Mouse (Mus musculus) embryonic stem cell, embryonic (primary cell): ENCODE measurements at regions not wholly inside any gene's neighbourhood (a gene's known extent, or its start where the extent isn't known, plus 50 kb on each side); places are given as distances from the start of the nearest gene placed in this dataset.

Experiments used
- CTCF ChIA-PET, 4 experiments: fragments of 300-600 bp in 2 of 4; fragments of 350-600 bp in 2 of 4; sonication (Branson Sonifier 250); formaldehyde crosslinking; loops; one replicate each; lab custom pipeline; 2022; ENCODE audit warnings: inconsistent platforms in 2 of 4; lab: Charles Lee
- POLR2A ChIA-PET, 4 experiments: fragments of 300-600 bp in 2 of 4; fragments of 350-600 bp in 2 of 4; sonication (Branson Sonifier 250); formaldehyde crosslinking; loops; one replicate each; lab custom pipeline; 2022; ENCODE audit warnings: antibody characterized with exemption in 4 of 4, inconsistent platforms in 1 of 4; lab: Charles Lee

DNA sequence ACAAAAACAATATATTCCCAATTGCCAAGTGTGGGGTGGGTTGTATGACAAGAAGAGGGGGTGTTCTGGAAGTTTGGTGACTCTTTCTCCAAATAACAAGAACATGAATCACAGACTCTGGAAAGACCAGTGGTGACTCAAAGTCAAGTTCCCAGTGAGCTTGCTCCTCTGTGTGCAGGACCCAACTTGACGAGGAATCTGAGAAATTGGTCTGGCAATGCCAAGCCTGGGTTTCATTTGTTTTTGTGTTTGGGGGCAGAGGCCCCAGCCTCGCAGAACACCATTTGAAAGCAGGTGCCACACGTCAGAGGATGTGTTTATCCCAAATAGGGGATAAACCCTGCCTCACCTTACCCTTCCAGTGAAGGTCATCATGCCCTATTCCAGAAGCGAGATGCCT, 163.1 kb upstream of the Shh start:
- ChIA-PET POLR2A (no interaction called here), CTCF (no interaction called here)

- POLR2A ChIA-PET = interaction anchor here in 1 of 4 experiments (1.2 kb wide), 1 partner anchor 15 kb away, joined by 4 read pairs; no protein-coding TSS in a partner anchor
These were observed 144.8 kb upstream of the Shh start for GRCm38 (mm10) chr5:28611885-28612284.

GRCm38 (mm10) chr5:28596537-28597314, 129.7 kb upstream of the Shh start:
- ChIA-PET CTCF (interaction anchor here in 2 of 4 experiments (1.1 to 1.7 kb wide), 3 partner anchors 10 to 32 kb away, joined by 3 to 6 read pairs (median 4); no protein-coding TSS in a partner anchor), POLR2A (interaction anchor here (0.6 to 3.0 kb wide), 13 partner anchors 10 to 888 kb away, joined by 3 to 15 read pairs (median 4); partner anchors contain the start of gene Shh (in 1 of the 4))

More at GRCm38 (mm10) chr5:28611885-28612284, 144.8 kb upstream of the Shh start:
- CTCF ChIA-PET = no interaction called here

GRCm38 (mm10) chr5:28571347-28571998, 104.4 kb upstream of the Shh start:
- CTCF ChIA-PET = no interaction called here
- POLR2A ChIA-PET = no interaction called here

- CTCF ChIA-PET = no interaction called here
- POLR2A ChIA-PET = interaction anchor here in 1 of 4 experiments (0.8 to 1.3 kb wide), 4 partner anchors 15 to 46 kb away, joined by 3 to 6 read pairs (median 4); no protein-coding TSS in a partner anchor
These were observed 101.4 kb upstream of the Shh start for GRCm38 (mm10) chr5:28568417-28568816.

DNA sequence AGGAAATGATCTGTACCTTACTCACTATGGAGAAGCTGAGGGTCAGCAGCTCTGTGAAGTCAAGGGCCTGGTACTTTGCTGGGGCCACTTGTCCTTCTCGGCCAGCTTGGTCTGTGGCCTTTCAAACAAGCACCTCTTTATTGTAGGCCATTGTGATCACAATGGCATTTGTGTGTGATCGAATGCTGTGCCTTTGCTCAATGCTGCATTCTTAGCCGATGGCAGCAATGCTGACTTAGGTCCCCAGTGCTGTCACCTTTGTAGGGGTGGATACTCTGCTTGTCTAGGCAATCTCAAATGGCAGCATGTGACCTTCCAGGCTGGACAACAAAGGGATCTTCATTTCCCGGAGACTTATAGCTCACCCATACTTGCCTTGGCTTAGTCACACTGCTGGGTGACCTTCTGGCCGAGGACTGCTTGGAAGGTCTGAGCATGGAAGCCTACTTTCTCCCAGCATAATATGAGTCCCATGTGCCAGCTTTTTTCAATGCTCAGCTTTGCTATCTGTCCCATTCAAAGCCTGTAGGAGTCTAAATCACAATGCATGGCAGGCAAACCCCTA, 100.4 kb upstream of the Shh start:
- CTCF ChIA-PET = no interaction called here
- POLR2A ChIA-PET = interaction anchor here in 2 of 4 experiments (0.6 to 1.2 kb wide), 2 partner anchors 29 to 45 kb away, joined by 3 to 11 read pairs; no protein-coding TSS in a partner anchor

GRCm38 (mm10) chr5:28563401-28563800, 96.3 kb upstream of the Shh start:
- POLR2A ChIA-PET = interaction anchor here in 1 of 4 experiments (0.6 kb wide), 1 partner anchor 123 kb away, joined by 3 read pairs; no protein-coding TSS in a partner anchor
- CTCF ChIA-PET = no interaction called here

DNA sequence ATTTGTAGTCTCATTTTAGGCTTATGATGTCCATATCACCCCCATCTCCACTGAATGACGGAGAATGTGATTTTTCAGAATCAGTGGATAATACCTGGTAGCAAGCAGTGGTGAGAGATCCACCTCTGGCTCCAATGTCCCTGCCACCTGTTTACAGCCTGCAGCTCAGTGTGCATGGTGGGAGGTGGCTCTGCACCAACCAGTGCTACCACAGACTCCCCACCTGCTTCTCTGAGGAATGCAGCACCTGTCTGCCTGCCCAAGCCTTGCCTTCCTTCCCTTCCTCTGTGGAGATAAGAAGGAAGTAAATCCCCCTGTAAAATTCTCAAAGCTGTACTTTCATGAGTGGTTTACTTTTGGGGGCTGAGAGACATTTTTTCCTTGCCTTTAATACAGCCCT, 95.9 kb upstream of the Shh start:
- POLR2A ChIA-PET = no interaction called here
- CTCF ChIA-PET = no interaction called here

DNA sequence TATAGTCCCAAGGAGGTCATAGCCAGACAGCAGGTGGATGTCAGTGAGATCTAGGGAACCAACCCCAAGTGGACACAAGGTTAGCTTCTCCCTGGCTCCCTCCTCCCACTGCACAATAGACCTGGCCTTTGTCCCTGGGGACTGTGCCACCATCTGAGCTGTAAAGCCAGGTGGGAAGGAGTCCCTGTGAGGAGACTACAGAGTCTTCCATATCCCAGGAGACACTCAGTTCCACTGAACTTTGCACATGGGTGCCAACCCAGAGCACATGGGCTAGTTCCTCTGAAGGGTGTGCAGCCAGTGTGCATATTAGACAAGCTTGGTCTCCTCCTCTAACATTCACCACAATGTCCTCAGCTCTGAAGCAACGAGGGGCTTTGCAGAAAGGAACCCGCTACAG, 86.5 kb upstream of the Shh start:
- ChIA-PET CTCF (no interaction called here), POLR2A (interaction anchor here in 1 of 4 experiments (1.3 kb wide), 1 partner anchor 15 kb away, joined by 3 read pairs; no protein-coding TSS in a partner anchor)

DNA sequence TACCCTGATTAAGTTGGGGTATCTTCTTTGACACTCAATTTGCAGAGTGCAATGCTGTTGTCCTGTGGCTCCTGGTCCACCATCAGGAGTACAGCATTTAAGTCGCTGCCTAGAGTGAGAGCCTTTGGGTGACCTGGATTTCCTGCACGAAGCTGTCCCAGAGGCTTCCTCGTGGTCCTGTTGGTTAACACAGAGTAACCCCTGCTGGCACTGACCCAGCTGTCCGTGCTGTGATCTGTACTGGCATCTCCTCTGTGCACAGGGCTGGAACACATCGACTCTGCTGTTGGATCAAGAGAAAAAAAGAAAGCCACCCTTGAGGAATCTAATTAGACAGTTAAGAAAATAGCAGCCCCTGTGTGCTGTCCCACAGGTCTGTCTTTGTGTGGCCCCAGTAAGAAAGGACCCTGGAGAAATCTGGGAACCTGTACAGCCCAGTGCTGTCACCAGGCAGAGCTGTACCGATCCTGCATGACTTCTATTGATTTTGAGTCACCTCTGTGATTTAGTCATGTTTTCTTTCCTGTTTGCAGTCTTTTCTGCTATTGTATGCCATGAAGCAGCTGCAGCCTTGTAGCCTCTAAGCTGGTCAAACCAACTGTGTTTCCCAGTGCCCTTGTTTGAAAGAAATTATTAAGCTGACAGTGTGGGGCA, 63.3 kb upstream of the Shh start:
- ChIA-PET POLR2A (no interaction called here), CTCF (no interaction called here)

DNA sequence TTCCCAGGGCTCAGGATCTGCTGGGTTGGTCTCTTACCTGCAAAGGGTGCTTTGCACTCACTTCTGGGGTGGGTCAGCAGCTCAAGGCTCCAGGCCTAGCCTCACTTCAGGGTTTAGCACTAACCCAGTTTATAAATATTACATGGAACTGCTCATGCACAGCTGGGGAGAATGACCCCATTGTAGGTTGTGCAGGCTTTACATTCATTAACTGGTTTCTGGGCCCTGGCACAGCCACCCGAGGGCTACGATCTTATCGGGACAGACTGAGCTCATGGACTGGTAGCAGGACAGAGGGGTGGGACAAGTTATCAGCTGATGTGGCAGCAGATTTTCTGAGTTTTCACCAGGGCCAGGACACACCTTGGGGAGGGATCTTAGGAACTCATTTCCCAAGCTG, 59.4 kb upstream of the Shh start:
- ChIA-PET CTCF (no interaction called here), POLR2A (interaction anchor here in 1 of 4 experiments (0.5 kb wide), 1 partner anchor 128 kb away, joined by 3 read pairs; no protein-coding TSS in a partner anchor)

DNA sequence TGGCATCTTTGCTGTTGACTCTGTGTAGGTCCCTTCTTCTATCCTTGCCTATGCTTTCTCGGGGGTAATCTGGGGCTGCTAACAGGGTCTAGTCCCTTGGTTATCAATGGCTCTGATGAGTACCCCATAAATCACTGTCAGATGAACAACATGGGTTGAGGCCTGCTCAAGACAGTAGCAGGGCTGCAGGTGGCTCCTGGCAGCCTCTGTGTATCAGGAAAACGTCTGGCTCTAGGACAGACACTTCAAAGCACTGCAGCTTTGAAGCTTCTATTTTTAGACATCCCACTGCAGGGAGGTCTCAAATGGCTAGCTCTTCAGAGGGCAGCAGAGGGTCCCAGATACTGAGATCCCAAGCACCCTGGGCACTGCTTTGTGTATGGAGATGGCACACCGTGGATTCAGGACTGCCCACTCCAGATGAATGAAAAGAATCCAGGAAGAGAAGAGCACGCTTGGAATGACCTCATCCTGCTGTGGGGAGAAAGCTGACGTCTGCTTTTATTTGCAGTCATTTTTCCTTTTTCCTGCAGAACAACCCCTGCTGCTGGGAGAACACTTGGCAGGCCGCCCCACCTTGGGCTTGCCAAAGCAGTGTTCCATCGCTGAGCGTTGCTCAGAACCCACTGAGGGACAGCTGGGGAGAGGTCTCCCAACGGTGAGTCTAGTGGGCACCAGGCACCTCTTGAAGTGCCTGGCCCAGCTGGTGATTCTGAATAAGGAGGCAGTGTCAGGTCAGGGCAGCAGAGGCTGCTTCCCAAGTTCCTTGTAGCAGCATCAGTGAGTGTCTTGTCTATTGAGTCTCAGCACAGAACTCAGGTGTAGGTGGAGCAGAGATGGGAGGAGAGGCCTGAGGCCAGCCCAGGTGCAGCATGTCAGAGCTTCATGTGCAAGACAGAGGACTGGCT, 54.0 kb upstream of the Shh start:
- CTCF ChIA-PET = no interaction called here
- POLR2A ChIA-PET = interaction anchor here in 1 of 4 experiments (0.6 kb wide), 1 partner anchor 313 kb away, joined by 3 read pairs; no protein-coding TSS in a partner anchor

DNA sequence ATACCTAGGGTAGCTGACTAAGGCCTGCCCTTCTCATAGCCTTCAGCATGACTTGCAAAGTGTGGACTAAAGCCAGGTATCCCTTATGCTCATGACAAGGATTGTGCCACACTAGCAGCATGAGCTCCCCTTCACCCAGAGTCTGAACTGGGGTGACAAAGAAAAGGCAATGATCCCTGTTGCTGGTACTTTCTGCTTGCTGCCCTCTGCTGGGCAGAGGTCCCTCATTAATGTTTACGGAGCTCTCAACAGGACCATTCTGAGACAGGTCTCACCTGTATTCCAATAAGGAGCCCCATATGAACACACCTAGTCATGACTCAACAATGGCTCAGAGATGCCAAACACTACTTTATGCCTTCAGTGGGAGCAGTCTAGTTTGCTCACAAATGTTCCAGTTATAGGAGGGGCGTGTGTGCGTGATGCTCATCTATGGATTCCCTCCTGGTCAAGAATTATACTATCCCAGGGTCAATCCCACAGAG, 52.0 kb upstream of the Shh start:
- CTCF ChIA-PET = interaction anchor here in 2 of 4 experiments (0.7 to 1.0 kb wide), 2 partner anchors 68 to 882 kb away, joined by 3 to 4 read pairs; no protein-coding TSS in a partner anchor

More for the DNA sequence above, 52.0 kb upstream of the Shh start:
- POLR2A ChIA-PET = no interaction called here
